Mouse (Mus musculus): ENCODE data around the gene B4galnt2. TPM values are rescaled to one million over a fixed set of nuclear protein-coding genes. Genes with fewer than 3 reads are reported as not detected.
"Not testable (repeated sequence)": the region's sequence is repeated elsewhere in the genome, so short reads cannot be mapped to it uniquely, and the experiment has no call there.

The B4galnt2 gene
- not detected in 2 replicates for polyA plus RNA-seq (2012; rRNA removed)

- DNase-seq (ENCODE audit: low spot score), result peak; percentile 23
Measured at GRCm38 (mm10) chr11:95914571-95914991, at the start of gene B4galnt2. Gene B4galnt2, minus strand, starts transcription at chr11:95914891.

- DNase-seq (ENCODE audit: low spot score), result no peak
Measured at GRCm38 (mm10) chr11:95963304-95963703, 48.6 kb upstream of the B4galnt2 start.

DNA sequence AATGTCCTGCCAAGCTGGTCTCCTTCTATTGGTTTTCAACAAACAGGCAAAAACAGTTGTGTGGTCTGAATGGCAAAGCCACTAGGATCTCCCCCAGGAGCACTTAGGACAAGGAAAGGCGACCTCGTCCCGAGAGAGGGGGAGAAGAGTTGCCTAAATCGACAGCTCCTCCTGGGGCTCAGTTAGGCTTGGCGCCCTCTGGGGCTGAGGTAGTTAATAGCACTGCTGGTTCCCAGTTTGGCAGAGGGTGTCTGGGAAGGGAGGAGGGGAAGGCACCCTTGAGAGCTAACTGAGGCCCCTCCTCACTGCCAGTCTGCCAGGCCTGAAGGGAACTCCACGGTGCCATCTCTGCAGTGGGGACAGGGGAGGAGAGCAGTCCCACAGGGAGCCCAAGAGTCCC lies 44.5 kb upstream of the B4galnt2 start:
- no peak for DNase-seq (ENCODE audit: low spot score)

- DNase-seq (ENCODE audit: low spot score), result no peak
Measured at GRCm38 (mm10) chr11:95958251-95958650, 43.6 kb upstream of the B4galnt2 start.

- DNase-seq (ENCODE audit: low spot score), result no peak
Measured at GRCm38 (mm10) chr11:95957407-95957806, 42.7 kb upstream of the B4galnt2 start.

DNA sequence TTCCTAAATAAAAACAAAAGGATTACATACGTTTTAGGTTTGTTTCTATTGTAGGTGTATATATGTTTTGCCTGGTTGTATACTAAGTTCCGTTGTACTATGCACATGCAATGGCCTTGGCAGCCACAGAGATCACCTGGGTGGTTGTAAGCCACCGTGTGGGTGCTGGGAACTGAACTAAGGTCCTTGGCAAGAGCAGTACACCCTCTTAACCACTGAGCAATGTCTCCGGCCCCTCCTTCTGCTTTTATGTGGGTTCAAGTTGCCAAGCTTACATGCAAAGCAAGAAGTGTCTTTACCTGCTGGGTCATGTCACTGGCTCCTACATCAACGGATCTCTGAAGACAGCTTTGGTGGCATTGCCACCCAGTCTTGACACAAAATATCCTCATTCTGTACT lies 38.6 kb upstream of the B4galnt2 start:
- DNase-seq (ENCODE audit: low spot score), result no peak

DNA sequence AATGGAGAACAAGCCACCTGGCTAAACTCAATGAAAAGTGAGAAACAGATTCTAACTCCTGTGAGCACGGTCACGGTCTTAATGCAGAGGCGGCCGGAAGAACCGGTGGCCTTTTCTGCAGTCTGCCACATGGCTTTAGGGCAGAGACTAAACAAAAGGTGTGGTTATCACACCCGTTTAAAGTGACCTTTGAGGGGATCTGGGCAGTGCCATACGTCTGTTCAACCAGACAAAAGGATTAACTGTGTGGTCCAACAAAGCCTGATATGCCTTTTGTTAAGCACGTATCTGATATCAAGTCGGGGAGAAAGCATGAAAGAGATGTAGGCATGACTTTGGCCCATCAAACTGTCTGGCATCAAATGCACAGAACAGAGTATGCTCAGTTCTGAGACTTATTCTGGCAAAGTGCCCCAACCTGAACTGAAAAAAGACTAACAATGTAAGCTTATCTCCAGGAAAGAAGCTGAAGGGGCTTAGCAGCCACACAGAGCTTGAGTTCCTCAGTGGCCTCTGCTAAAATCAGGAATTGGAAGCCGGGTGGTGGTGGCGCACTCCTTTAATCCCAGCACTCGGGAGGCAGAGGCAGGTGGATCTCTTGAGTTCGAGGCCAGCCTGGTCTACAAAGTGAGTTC lies 31.3 kb upstream of the B4galnt2 start:
- no peak for DNase-seq (ENCODE audit: low spot score)

GRCm38 (mm10) chr11:95939828-95940507 lies 25.3 kb upstream of the B4galnt2 start:
- DNase-seq (ENCODE audit: low spot score), result no peak

DNA sequence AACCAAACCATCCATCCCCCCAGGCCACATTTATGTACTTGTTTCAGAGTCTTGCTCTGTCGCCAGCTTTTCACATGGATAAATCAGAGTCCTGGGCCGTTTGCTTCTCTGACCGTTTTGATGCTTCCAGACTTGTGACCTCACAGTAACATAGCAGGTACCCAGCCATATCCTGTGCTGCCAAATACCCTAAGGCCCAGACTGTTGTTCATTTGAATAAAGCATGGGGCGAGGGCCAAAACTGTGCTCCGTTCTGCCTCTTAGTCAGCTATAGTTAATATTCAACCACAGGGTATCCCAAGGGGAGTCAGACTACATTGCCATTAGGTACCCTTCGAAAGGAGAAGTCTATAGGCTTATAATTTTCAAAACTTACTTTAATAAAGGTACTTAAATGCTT lies 21.7 kb upstream of the B4galnt2 start:
- DNase-seq (ENCODE audit: low spot score), result no peak

- not testable (repeated sequence) for DNase-seq (ENCODE audit: low spot score)
Measured at GRCm38 (mm10) chr11:95932168-95932567, 17.5 kb upstream of the B4galnt2 start.

- no peak for DNase-seq (ENCODE audit: low spot score)
Measured at GRCm38 (mm10) chr11:95926398-95926797, 11.7 kb upstream of the B4galnt2 start.

DNA sequence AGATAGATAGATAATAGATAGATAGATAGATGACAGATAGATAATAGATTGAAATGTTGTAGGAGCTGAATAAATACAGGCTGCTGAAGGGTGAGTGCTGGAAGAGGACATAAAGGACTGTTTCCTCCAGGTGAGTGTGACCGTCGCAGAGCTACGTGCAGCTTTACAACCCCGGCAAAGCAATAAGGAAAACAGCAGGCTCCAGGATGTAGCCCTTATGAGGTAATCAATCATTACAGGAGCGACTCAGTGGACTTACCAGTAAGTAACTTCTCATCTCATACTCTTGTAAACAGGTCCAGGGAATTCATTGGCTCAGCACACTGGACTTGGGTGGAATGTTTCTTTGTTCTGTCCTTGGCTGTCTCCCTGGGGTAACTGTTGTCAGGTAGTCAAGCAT lies 11.3 kb upstream of the B4galnt2 start:
- DNase-seq (ENCODE audit: low spot score), result no peak

DNA sequence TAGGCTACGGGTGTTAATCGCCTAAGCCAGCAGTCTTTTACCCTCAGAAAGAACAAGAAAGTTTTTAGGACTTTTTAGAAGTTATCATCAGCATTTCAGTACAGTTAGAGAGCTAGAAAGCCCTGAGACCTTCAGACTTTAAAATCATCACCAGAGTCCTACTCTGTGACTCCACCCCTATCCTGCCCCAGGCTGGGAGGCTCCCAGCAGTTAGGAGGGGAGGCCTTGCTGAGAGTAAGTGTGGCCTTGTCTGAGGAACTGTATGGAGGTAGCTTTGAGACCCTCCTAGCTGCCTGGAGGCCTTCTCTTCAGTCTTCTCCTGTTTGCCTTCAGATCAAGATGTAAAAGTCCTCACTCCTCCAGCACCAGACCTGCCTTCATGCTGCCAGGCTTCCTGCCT lies 9.5 kb upstream of the B4galnt2 start:
- DNase-seq (ENCODE audit: low spot score), result no peak

- not testable (repeated sequence) for DNase-seq (ENCODE audit: low spot score)
Measured at GRCm38 (mm10) chr11:95923477-95923876, 8.8 kb upstream of the B4galnt2 start.

DNA sequence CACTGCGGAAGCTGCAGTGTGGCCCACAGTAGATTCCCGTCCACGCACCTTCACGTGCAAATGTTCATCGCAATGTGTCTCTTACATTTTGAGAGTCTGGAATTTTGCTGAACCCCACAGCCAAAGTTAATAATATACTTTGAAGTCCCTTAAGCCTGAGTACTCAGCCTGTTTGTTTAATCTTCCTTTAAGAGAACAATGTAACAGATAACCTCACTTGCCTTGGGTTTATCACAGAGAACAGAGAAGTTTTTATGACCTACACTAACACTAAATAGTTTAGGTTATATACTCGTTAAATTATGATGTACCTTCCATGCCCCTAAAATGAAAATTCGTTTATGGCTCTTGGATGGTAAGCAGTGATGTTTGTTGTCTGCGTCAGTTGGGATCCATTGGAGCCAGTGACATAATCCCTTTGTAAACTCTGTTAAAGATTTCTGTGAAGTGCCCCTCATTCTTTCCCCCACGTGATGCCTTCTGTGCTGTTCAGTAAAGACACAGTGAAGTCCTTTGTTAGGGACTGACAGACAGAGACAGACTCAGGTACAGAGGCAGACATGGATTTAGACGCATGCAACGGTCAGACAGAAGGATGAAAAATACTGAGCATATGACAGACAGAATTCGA lies 7.4 kb upstream of the B4galnt2 start:
- no peak for DNase-seq (ENCODE audit: low spot score)

- DNase-seq (ENCODE audit: low spot score), result no peak
Measured at GRCm38 (mm10) chr11:95916426-95916825, 1.7 kb upstream of the B4galnt2 start.

GRCm38 (mm10) chr11:95915006-95915710 lies 467 bp upstream of the B4galnt2 start:
- DNase-seq (ENCODE audit: low spot score), result no peak

- no peak for DNase-seq (ENCODE audit: low spot score)
Measured at GRCm38 (mm10) chr11:95913959-95914566, 628 bp downstream of the B4galnt2 start.

- DNase-seq (ENCODE audit: low spot score), result no peak
Measured at GRCm38 (mm10) chr11:95911579-95911978, 3.1 kb downstream of the B4galnt2 start.

DNA sequence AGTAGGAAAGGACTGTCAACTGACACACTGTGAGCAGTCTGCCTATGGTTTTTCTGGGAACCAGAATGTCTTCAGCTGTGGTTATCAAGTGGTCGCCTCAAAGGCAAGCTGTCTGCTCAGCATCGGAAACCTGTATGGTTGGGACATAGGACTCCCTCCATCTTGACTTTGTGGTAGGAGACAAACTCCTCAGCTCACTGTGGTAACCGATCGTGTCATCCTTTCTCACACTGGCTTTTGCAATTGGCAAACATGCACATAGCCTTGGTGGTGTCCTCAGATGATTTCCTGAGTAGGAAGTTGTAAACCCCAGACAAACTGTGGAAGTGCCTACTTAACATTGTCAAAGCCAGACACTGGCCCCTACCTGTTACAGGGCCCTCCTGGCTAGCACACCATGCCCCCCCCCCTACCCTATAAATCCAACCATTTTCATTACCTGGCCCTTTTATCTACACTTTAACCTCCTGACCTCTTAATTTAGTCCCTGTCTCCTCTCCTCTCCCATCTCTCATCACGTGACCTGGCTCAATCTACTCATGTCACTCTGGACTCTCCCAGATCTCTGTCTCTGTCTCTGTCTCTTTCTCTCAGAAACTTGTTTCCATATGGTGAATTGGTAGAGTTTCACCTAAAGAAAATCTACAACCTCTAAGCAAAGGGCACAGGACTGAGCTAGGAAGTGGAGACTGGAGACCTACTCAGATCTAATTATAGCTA lies 6.7 kb downstream of the B4galnt2 start:
- DNase-seq (ENCODE audit: low spot score), result no peak

DNA sequence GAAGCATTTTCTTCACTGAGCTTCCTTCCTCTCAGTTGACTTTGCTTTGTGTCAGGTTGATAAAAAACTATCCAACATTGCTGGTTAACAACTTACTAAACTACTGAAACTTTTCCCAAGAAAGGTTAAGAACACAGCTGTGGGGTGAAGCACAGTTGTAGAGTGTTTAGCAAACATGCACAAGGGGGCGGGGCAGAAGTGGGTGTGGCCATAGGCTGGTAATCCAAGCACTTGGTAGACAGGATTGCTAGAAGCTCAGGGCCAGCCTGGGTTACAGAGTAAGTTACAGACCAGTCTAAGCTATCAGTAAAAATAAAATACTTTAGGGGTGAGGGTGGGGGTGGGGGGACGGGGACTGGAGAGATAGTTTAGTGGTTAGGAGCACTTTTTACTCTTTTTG lies 10.4 kb downstream of the B4galnt2 start:
- DNase-seq (ENCODE audit: low spot score), result no peak
